Mouse (Mus musculus) G1E (cell line): ENCODE measurements around the gene Wars2.

Experiments
- CTCF ChIP-seq: IDR thresholded peaks from 2 replicates; pipeline ENCODE4 v1.5.1; 2012; ENCODE audit warnings: low read depth, low read length, inconsistent platforms, mixed read lengths
- GATA1 ChIP-seq: IDR thresholded peaks from 2 replicates; pipeline ENCODE4 v1.6.1; 2012; ENCODE audit warnings: borderline replicate concordance, low read length, inconsistent platforms, mixed read lengths
- TAL1 ChIP-seq: conservative IDR thresholded peaks from 2 replicates; pipeline ENCODE4 v1.6.1; 2012; ENCODE audit warnings: low read depth, low read length, inconsistent platforms, mixed read lengths

DNA sequence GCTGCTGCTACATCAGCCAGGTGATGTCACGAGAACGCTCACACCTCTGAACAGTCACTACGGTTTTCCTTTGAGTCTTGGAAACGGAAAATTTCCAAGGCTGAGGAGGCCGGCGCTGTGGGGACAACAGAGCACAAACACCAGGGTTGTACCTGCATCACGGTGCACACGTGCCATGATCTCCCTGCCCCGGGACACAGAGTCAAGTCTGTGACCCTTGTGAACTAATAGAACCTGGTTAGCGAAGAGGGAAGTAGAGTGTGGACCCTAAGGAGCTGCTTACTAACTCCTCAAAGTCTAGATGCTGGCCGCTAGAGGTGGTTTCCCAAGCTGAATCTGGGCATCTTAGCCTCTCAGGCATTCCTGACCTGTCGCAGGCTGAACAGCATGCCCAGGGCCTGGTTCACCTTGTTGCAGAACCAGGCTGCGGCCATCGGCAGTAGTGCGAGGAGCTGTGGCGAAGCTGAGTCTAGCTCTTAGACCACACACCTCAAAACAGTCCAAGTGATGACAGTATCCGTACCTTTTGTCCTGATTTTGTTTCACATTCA is 93.5 kb downstream of the Wars2 start:
- no peak for TF ChIP-seq GATA1
- TF ChIP-seq CTCF: no peak
- no peak for TF ChIP-seq TAL1
